Mouse (Mus musculus): ENCODE measurements at regions not wholly inside any gene's neighbourhood (a gene's known extent, or its start where the extent isn't known, plus 50 kb on each side); places are given as distances from the start of the nearest gene placed in this dataset.

DNA sequence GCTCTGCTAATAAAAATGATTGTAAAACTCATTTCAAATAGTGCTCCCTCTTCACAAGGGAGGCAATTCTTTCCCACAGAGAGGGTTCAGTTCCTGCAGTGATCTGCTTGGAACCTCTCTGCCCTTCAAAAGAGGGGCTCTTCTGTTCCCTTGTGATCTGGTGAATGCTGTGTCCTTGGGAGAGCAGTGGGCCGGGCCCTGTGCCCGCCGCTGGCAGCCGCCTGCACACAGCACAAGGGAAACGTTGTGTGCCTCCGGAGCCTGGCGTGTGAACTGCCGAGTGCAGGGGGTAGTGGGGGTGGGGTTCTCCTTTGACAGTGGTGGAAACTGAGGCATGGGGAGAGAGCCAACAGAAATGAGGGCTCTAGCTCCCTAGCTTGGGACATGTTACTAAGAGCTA is 54.4 kb upstream of the Csrp1 start:
- DNase-seq (ENCODE audit: low read depth, low spot score): no peak

DNA sequence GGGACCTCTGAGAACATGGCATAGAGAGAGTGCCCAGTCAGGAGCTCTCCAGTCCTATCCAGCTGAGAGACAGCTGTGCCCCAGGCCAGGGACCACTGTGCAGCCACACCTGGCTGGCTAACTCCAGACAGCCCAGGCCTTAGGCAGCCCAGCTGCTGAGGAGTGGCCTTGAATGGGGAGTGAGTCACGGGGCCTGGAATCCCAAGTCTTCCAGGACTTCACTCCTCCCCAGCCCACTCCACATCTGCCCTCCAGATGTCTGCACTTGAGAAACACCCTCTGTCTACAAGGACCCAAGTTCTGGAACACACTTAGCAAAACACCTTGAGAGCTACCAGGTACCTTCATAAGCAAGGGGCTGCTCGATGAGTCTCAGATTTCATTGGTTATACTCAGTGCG is 51.5 kb upstream of the Csrp1 start:
- peak; percentile 90 for DNase-seq (ENCODE audit: low read depth, low spot score)

DNA sequence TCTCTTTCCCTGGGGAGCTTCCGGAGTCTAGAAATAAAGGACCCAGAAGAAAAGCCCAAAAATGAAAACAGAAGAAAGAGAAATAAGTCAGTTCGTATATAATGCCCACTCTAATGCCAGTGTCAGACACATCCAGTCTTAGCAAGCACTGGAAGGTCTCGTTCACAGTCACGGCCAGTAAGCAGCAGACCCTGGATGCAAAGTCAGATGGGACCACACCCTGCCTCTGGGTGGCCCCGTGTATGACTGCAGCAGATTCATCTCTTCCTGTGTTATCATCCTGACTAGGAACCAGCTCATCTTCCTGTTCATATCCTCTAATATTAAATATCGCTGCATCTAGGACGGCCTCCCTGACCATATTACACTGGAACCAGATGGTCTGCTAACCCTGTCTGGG is 50.9 kb upstream of the Csrp1 start:
- DNase-seq (ENCODE audit: low read depth, low spot score): no peak

DNA sequence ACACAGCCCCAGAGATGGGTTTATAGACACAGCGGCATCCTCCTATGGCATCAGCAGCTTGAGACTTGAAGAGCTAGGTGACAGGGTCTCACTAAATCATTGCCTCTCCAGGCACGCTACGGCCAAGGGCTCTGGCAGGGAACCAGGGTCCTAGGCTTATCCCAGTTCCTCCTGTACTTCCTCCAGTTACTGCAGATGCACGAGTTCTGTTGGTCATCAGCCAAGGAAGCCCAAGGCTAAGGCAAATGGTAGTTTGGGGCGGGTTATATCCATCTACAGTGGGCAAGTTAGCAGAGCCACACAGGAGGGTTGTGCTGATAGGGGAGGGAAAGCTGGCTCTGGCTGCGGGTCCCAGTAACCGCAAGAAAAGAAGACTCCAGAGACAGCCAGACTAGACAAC is 50.1 kb upstream of the Csrp1 start:
- DNase-seq (ENCODE audit: low read depth, low spot score): no peak
